Mouse (Mus musculus) liver, embryonic 16.5 days (tissue): ENCODE data around the gene Ccdc153. TPM values are rescaled to one million over a fixed set of nuclear protein-coding genes. Genes with fewer than 3 reads are reported as not detected.

ENCODE experiments used
- ATAC-seq: fragments of 200-750 bp; cut with Nextera tagmentation; 2 replicates; pipeline ENCODE4 v1.8.0; 2017; ENCODE audit warnings: low read depth, mild to moderate bottlenecking, moderate number of reproducible peaks, moderate library complexity
- H3K27ac ChIP-seq: fragments of 300-500 bp; sonication (generic); 2 replicates; pipeline ENCODE4 v1.5.1; 2014; ENCODE audit warnings: mild to moderate bottlenecking, low read length
- H3K27me3 ChIP-seq: fragments of 300-500 bp; sonication (generic); 2 replicates; pipeline ENCODE4 v1.6.1; 2014; ENCODE audit warnings: low read depth, low read length, mixed read lengths; ENCODE audit not compliant: control insufficient read depth, insufficient read depth
- H3K36me3 ChIP-seq: fragments of 300-500 bp; sonication (generic); 2 replicates; pipeline ENCODE4 v1.6.1; 2014; ENCODE audit warnings: mild to moderate bottlenecking; ENCODE audit not compliant: control insufficient read depth, insufficient read depth
- H3K4me1 ChIP-seq: fragments of 300-500 bp; sonication (generic); 2 replicates; pipeline ENCODE4 v1.6.1; 2014; ENCODE audit warnings: low read depth, low read length, mixed read lengths; ENCODE audit not compliant: control insufficient read depth
- H3K4me2 ChIP-seq: fragments of 300-500 bp; sonication (generic); 2 replicates; pipeline ENCODE4 v1.6.1; 2014; ENCODE audit warnings: low read depth, low read length, mixed read lengths
- H3K4me3 ChIP-seq: fragments of 300-500 bp; sonication (generic); 2 replicates; pipeline ENCODE4 v1.5.1; 2014; ENCODE audit warnings: low read depth, mild to moderate bottlenecking, low read length
- H3K9ac ChIP-seq: fragments of 300-500 bp; sonication (generic); 2 replicates; pipeline ENCODE4 v1.6.1; 2014; ENCODE audit warnings: low read depth, low read length
- H3K9me3 ChIP-seq: fragments of 300-500 bp; sonication (generic); replicated peaks from 2 replicates; pipeline ENCODE4 v1.6.1; 2016; ENCODE audit warnings: low read length; ENCODE audit not compliant: control insufficient read depth
- WGBS: fragments of 180-500 bp; shearing (Covaris S2); extraction: QIAGEN DNeasy Blood & Tissue Kit; methylation state at CpG from one replicate; pipeline ENCODE4 v1.1.7; 2014; ENCODE audit not compliant: insufficient replicate concordance; 5-methylcytosine and 5-hydroxymethylcytosine counted together
- polyA plus RNA-seq: library from polyadenylated mRNA; unstranded; fragments of >200 nt; fragmentation: Nextera tagmentation; extraction: Ambion mirVana; gene quantifications from 2 replicates; pipeline ENCODE4 v1.2.1, GENCODE M21; 2015

The Ccdc153 gene
- polyA plus RNA-seq, 1 experiment from 2014 or later = not detected

DNA sequence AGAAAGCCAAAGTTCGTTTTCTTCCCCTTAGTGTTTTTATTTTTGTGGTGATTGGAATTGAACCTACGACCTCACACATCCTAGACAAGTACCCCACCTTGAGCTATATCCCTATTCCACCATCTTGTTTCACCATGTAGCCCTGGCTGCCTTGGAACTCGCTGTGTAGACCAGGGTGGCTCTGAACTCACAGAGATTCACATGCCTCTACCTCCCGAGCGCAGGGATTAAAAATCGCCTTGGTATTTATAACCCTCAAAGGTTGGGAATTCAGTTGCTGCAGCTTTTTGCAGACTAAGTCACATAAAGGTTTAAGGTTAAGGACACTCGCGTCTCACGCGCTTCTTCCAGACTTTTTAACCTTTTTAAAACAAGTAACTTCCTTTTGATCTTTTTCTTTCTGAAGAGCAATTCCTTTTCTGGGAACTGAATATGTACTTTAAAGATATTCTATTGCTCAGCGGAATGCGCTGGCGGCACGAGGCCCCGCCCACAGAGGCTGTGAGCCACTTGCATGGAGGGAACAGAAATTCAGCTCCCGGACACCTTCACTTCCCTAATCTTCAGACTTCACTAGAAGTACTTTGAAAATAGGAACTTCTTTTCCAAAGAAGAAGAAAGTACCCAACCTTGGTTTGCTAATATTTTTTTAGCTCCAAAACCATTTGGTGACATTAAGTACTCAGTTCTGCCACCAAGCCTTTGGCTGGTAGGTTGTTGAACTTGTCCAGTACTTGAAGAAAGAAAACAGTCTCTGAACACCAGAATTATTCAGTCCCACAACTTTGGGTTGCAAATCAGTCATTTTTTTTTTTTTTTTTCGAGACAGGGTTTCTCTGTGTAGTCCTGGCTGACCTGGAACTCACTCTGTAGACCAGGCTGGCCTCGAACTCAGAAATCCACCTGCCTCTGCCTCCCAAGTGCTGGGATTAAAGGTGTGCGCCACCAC lies 5.7 kb upstream of the Ccdc153 start:
- Histone ChIP-seq H3K27ac (peak overlapping the region; percentile 91), H3K4me1 (peaks cover 26% of the 10 kb centered on the region), H3K4me2 (peak overlapping the region; percentile 96), H3K27me3 (no peaks in the 10 kb centered on the region), H3K36me3 (no peaks in the 10 kb centered on the region), H3K9ac (peak overlapping the region; percentile 95), H3K9me3 (no peaks in the 10 kb centered on the region), H3K4me3 (peak overlapping the region; percentile 98)
- 13% methylated on average over 19 of the region's 19 CpGs for WGBS
- ATAC-seq = no peak

DNA sequence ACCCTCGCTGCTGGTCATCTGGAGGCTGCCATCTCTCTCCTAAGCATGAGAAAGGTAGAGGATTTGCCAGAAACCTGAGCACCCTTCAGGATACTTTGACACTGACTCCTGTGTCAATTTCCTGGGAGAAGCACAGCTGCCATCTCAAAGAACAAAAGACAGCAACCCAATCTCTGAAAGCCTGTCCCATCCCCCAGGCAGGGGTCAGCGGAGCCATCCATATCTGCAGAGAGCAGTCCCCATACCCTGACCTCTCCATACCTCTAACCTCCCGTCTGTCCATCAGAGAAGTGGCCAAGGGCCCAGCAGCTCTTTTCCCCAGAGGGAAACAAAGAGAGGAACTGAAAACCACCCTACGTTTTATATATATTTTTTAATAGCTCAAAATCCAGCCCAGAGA lies 3.9 kb upstream of the Ccdc153 start:
- Histone ChIP-seq H3K4me2 (no peak overlapping the region), H3K4me3 (no peak overlapping the region), H3K36me3 (no peaks in the 10 kb centered on the region), H3K4me1 (peaks cover 23% of the 10 kb centered on the region), H3K27ac (no peak overlapping the region), H3K9me3 (no peaks in the 10 kb centered on the region), H3K9ac (no peak overlapping the region), H3K27me3 (no peaks in the 10 kb centered on the region)
- WGBS = 49% methylated on average over 4 of the region's 4 CpGs
- no peak for ATAC-seq

DNA sequence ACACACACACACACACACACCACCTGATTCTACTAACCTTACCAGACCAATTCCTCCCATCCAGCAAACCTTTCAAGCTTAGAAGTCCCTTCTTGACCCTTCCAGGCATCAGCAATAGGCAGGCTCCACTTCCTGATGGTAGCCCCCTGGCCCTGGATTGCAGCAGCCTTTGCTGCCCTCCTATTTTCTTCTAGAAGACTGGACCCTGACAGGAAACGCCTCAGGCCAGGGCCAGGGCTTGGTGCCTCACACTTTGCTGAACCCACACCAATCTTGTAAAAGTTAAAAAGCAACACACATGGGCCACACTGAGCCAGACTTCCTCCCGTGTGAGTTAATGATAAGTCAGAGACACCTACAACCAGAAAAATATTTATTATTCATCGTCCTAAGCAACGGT lies 3.3 kb upstream of the Ccdc153 start:
- Histone ChIP-seq H3K4me1 (peaks cover 17% of the 10 kb centered on the region), H3K4me3 (no peak overlapping the region), H3K27ac (no peak overlapping the region), H3K4me2 (no peak overlapping the region), H3K9me3 (no peaks in the 10 kb centered on the region), H3K9ac (no peak overlapping the region), H3K27me3 (no peaks in the 10 kb centered on the region), H3K36me3 (no peaks in the 10 kb centered on the region)
- no peak for ATAC-seq
- WGBS = 54% methylated on average over 4 of the region's 4 CpGs

DNA sequence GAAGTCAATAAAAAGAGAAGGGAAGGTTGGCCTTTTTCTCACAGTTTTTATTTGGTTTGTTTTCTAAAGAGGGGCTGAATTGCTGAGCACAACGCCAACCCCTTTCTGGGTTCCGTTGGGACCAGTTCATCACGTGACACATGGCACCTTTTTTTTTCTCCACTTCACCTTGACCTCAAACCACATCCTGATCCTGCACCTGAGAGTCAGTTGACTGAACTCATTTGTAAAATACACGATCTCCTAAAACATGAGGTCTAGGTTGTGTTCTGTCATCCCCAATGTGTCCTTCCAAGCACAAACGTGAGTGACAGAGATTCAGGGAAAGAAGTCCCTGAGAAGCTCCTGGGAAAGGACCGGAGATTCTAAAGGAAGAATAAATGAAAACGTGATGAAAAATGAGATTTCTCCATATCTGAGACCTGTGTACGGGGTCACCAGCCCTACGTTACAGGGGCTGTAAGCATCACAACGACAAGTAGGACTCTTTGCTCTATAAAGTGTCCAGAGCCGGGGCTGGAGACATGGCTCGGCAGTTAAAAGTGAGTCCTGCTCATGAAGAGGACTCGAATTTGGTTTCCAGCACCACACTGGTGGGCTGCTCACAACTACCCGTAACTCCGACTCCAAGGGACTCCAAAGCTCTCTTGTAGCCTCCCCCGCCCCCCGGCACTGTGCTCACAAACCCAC lies 1.8 kb upstream of the Ccdc153 start:
- whole genome bisulfite sequencing = 64% methylated on average over 17 of the region's 17 CpGs
- ATAC-seq = no peak
- no peaks in the 10 kb centered on the region for H3K36me3 ChIP-seq
- no peaks in the 10 kb centered on the region for H3K9me3 ChIP-seq
- no peak overlapping the region for H3K4me2 ChIP-seq
- H3K4me3 ChIP-seq = no peak overlapping the region
- no peaks in the 10 kb centered on the region for H3K27me3 ChIP-seq
- H3K9ac ChIP-seq = no peak overlapping the region
- H3K4me1 ChIP-seq = peaks cover 9% of the 10 kb centered on the region
- no peak overlapping the region for H3K27ac ChIP-seq

DNA sequence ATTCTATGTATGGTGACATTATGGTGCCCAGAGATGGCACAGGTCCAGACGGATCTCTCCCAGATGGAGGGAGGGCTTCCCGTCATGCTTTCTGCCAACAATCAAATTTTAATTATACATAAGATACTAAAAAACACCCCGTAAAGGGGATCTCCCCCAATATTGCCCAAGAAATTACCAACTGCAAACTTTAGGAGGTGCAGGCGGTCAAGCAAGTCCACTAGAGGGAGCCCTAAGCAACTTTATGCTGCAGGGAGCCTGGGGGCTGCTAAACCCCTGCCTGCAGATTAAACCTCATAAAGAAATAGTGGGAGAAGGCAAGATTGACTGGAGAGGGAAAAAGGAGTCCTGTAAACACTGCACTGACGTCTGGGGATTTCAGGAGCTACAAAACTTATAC lies 1.0 kb upstream of the Ccdc153 start:
- Histone ChIP-seq H3K9ac (no peak overlapping the region), H3K4me1 (peaks cover 6% of the 10 kb centered on the region), H3K27me3 (no peaks in the 10 kb centered on the region), H3K36me3 (no peaks in the 10 kb centered on the region), H3K4me2 (no peak overlapping the region), H3K4me3 (no peak overlapping the region), H3K9me3 (no peaks in the 10 kb centered on the region), H3K27ac (no peak overlapping the region)
- ATAC-seq = no peak
- 8% methylated on average over 5 of the region's 5 CpGs for WGBS

DNA sequence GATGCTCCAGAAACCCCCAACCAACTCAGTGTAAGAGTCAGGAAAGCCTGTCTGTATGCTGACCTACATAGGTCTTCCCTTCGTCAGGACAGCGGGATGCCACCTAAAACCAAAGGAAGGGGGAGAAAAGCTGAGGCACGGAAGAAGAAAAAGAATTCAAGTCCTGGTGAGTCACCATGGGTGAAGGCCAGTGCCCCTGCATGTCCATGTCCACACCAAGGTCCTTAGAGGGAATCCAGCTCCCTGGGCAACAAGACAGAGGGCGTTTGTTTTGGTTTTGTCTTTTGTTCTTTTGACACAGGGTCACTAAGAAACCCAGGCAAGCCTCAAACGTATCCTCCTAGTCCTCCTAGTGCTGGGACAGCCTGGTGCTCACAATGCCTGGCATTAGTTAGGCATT lies 435 bp downstream of the Ccdc153 start:
- H3K27me3 ChIP-seq = no peaks in the 10 kb centered on the region
- no peaks in the 10 kb centered on the region for H3K4me1 ChIP-seq
- no peaks in the 10 kb centered on the region for H3K36me3 ChIP-seq
- no peak overlapping the region for H3K27ac ChIP-seq
- WGBS = 65% methylated on average over 5 of the region's 5 CpGs
- H3K9ac ChIP-seq = no peak overlapping the region
- H3K4me2 ChIP-seq = no peak overlapping the region
- no peak overlapping the region for H3K4me3 ChIP-seq
- no peaks in the 10 kb centered on the region for H3K9me3 ChIP-seq
- ATAC-seq = no peak

DNA sequence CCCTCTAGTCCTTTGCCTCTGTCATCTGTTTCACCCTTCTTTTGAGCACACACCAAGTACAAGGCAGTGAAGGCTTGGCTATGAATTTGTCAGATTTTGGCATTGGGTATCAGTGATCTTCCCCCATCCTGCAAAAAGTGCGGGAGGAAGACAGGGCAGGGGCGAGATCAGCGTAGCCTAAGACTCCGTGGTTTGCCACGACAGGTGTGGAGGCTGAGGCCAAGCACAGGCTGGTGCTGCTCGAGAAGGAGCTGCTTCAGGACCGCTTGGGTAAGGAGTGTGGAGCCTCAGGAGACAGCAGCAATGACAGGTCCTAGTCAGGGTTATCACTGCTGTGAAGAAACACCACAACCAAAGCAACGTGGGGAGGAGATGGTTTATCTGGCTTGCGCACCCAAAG lies 942 bp downstream of the Ccdc153 start:
- no peak for ATAC-seq
- Histone ChIP-seq H3K9me3 (no peaks in the 10 kb centered on the region), H3K27ac (no peak overlapping the region), H3K4me3 (no peak overlapping the region), H3K27me3 (no peaks in the 10 kb centered on the region), H3K4me2 (no peak overlapping the region), H3K9ac (no peak overlapping the region), H3K4me1 (no peaks in the 10 kb centered on the region), H3K36me3 (no peaks in the 10 kb centered on the region)
- WGBS = 47% methylated on average over 9 of the region's 9 CpGs

DNA sequence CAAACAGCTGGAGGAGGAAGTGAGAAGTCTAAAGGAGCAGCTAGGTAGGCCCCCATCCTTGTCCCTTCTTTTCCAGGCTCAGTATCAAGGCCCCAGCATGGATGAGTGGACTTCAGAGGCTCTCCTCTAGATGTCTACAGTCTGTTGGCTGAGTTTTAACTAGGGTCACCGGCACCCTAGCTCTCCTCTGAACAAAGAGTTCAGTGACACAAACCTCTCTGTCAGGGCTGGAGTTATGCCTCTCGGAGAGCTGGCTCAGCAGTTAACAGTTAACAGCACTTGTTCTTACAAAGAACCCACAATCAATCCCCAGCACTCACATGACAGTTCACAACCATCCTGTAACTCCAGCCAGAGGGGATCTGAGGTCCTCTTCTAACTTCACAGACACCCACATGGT lies 3.1 kb downstream of the Ccdc153 start:
- Histone ChIP-seq H3K36me3 (no peaks in the 10 kb centered on the region), H3K4me1 (peaks cover 2% of the 10 kb centered on the region; the same call in 1 of the 2 replicates), H3K9ac (no peak overlapping the region), H3K27me3 (no peaks in the 10 kb centered on the region), H3K27ac (no peak overlapping the region), H3K4me2 (no peak overlapping the region), H3K4me3 (no peak overlapping the region), H3K9me3 (no peaks in the 10 kb centered on the region)
- 49% methylated on average over 2 of the region's 2 CpGs for WGBS
- ATAC-seq = no peak

DNA sequence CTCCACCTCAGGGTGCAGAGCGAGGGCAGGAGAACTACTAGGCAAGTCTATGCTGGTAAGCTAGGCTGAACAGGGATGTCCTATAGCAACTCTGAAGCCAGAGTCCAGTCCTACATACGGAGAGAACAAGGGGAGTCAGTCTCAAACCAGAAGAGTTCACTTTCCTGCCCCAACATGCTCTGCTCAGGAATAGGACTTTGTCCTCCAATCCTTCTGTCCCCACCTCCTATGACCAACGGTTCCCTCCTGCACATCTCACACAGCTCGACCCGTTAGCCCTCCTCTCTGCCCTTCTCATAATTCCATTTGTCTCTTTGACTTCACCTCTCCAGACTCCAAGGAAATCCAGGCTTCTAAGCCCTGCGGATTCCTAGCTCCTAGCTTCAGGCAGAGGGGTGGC lies 7.4 kb downstream of the Ccdc153 start:
- ATAC-seq = no peak
- WGBS = 49% methylated on average over 6 of the region's 6 CpGs
- Histone ChIP-seq H3K9me3 (no peaks in the 10 kb centered on the region), H3K4me1 (peaks cover 5% of the 10 kb centered on the region), H3K9ac (no peak overlapping the region), H3K4me2 (no peak overlapping the region), H3K4me3 (no peak overlapping the region), H3K36me3 (no peaks in the 10 kb centered on the region), H3K27ac (no peak overlapping the region), H3K27me3 (no peaks in the 10 kb centered on the region)
